Mouse (Mus musculus) liver, adult 2 months (tissue): ENCODE measurements around the gene Sf1.

Source experiments
- CTCF ChIP-seq: fragments of 200-500 bp; IDR thresholded peaks from 2 replicates; pipeline ENCODE4 v1.5.1; 2011; ENCODE audit warnings: low read depth, low read length, control low read depth
- POLR2A ChIP-seq: fragments of 200-500 bp; IDR thresholded peaks from 2 replicates; pipeline ENCODE4 v1.6.1; 2011; ENCODE audit warnings: low read length, control low read depth; ENCODE audit not compliant: insufficient read depth; ENCODE audit errors: extremely low read depth

GRCm38 (mm10) chr19:6383470-6383869 is 20.0 kb downstream of the Sf1 start:
- no peak for TF ChIP-seq CTCF
- no peak for TF ChIP-seq POLR2A
